Mouse (Mus musculus): ENCODE measurements around the gene Kcnma1. TPM values are rescaled to one million over a fixed set of nuclear protein-coding genes. Genes with fewer than 3 reads are reported as not detected.

The Kcnma1 gene
- total RNA-seq (2017), result not detected in 2 replicates

DNA sequence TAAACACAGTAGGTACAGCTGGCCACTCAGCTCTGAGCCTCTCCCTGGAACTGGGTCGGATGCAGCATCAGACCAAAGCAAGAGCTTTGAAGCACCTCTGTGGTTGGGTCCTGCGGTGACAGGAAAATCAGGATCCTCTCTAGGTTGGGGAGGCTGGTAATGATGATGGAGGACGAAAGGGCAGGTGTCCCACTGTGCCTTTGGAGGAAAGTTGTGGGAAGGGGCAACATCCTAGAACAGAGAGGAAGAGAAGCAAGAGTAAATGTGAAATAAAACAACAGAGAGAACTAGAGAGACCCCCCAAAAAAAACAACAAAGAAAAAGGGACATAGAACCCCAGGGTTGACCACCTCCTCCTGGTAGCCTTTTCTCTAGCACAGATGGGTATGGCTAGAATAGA lies at the start of gene Kcnma1:
TSS of gene Kcnma1 (minus strand) at position 101 of the 400 bp plus-strand sequence.
- ATAC-seq (ENCODE audit: extremely low read depth, insufficient number of reproducible peaks, low FRiP score, poor library complexity, severe bottlenecking), result no peak

GRCm38 (mm10) chr14:24059747-24060146 lies 45.5 kb upstream of the Kcnma1 start:
- ATAC-seq (ENCODE audit: extremely low read depth, insufficient number of reproducible peaks, low FRiP score, poor library complexity, severe bottlenecking), result no peak

DNA sequence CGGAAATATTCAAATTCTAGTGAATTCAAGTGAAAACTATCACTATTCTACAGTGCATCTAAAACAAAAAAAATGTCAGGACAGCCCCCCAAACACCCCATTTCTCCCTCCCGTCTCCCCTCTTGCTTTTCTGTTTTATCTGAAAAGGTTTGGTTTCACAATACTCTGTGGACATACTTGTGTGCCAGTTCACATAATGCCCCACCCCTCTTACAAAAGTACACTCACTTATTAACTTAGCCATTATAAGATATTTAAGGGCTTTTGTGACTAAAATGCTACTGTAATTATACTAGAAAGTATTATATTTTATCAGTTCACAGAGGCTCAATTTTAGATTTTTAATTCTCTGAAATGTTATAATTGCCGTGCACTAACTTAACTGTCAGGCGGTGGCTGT lies 45.0 kb upstream of the Kcnma1 start:
- ATAC-seq (ENCODE audit: extremely low read depth, insufficient number of reproducible peaks, low FRiP score, poor library complexity, severe bottlenecking), result no peak

- no peak for ATAC-seq (ENCODE audit: extremely low read depth, insufficient number of reproducible peaks, low FRiP score, poor library complexity, severe bottlenecking)
Observed at GRCm38 (mm10) chr14:24051821-24052220, 37.5 kb upstream of the Kcnma1 start.

GRCm38 (mm10) chr14:24036609-24037008 lies 22.3 kb upstream of the Kcnma1 start:
- no peak for ATAC-seq (ENCODE audit: extremely low read depth, insufficient number of reproducible peaks, low FRiP score, poor library complexity, severe bottlenecking)

DNA sequence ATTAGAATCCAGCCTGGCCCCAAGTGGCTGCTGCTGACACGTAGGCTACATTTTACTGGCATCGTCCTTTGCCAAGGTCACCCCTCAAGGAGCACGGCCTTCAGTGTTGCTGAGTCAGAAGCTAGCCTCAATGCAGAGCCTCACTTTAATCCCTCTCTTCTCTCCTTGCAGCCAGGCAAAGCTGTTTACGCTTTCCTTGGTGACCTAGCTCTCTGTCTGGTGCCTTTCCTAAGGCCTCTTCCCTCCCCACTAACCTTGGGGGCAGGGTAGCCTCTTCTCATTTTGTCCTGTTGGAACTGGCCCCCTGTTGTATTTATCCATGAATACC lies 21.9 kb upstream of the Kcnma1 start:
- ATAC-seq (ENCODE audit: extremely low read depth, insufficient number of reproducible peaks, low FRiP score, poor library complexity, severe bottlenecking), result no peak

GRCm38 (mm10) chr14:24035486-24036207 lies 21.4 kb upstream of the Kcnma1 start:
- no peak for ATAC-seq (ENCODE audit: extremely low read depth, insufficient number of reproducible peaks, low FRiP score, poor library complexity, severe bottlenecking)

GRCm38 (mm10) chr14:24032876-24033389 lies 18.6 kb upstream of the Kcnma1 start:
- no peak for ATAC-seq (ENCODE audit: extremely low read depth, insufficient number of reproducible peaks, low FRiP score, poor library complexity, severe bottlenecking)

- no peak for ATAC-seq (ENCODE audit: extremely low read depth, insufficient number of reproducible peaks, low FRiP score, poor library complexity, severe bottlenecking)
Observed at GRCm38 (mm10) chr14:24032201-24032600, 17.9 kb upstream of the Kcnma1 start.

DNA sequence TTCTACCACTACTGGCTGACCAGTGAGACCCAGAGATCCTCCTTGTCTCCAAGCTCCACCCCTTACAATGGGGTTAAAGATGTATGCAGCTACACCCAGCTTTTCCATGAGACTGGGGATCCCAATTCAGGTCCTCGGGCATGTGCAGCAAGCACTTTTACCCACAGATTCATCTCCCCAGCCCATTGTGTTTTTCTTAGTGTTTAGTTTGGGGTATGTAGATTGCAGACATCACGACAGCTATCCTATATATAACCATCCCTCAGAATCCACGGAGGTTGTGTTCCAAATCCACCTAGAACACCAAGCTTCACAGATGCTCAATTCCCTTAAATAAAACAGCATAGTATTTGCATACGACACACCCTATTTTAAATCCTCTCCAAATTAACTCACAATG lies 6.4 kb upstream of the Kcnma1 start:
- ATAC-seq (ENCODE audit: extremely low read depth, insufficient number of reproducible peaks, low FRiP score, poor library complexity, severe bottlenecking), result no peak

- ATAC-seq (ENCODE audit: extremely low read depth, insufficient number of reproducible peaks, low FRiP score, poor library complexity, severe bottlenecking), result no peak
Observed at GRCm38 (mm10) chr14:24009978-24010377, 4.3 kb downstream of the Kcnma1 start.

GRCm38 (mm10) chr14:24008252-24008651 lies 6.0 kb downstream of the Kcnma1 start:
- ATAC-seq (ENCODE audit: extremely low read depth, insufficient number of reproducible peaks, low FRiP score, poor library complexity, severe bottlenecking), result no peak

DNA sequence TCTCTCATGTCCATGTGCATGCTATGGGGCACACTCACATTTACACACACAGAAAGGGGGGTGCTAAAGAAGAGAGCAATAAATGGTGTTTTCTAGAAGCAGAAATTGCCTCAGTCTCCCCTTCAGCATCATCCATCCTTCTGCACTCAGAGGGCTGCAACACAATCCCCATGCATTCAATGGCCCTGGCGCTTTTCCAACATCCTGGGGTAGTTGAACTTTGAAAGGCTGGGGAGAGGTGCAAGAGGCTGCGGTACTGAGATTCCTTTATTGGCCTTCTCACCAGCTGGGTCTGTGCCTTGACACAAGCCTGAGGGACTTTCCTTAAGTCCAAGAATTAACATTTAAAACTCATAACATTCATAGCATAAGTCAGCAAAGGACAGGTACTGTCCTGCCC lies 8.0 kb downstream of the Kcnma1 start:
- no peak for ATAC-seq (ENCODE audit: extremely low read depth, insufficient number of reproducible peaks, low FRiP score, poor library complexity, severe bottlenecking)

DNA sequence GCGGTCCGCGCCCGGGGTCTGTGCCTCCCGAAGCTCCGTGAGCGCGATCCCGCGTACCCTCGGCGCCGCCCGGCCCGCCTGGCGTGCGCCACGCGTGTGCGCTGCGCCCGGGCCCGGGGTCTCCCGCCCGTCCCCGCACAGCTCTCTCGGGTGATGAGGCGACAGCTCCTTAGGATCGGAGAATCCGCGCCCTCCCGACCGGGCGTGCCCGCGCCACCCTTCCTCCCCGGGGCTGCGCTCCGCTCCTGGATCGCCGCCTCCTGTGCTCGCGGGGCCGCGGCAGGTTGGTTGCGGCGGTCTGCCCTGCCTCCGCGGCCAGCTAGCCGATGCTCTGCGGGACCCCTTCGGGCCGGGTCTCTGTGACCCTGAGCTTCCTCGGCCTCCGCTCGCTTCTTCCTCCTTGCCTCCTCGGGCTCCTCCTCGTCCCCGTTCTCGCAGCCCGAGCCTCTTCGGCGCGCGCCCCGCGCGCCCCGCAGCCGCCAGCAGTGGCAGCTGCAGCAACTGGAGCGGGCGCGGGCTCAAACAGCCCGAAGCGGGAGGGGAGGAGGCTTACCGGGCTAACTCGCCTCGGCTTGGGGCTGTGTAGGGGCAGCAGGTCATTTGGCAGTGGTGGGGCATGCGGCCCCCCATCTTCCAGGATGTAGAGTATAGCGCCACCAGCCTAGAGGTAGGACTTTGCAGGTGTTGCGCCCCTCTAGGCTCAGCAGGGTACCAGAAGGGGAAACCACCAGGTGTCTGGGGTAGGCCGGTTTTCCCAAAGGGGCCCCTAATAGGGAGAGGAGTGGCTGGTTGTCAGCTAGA lies 9.6 kb downstream of the Kcnma1 start:
- ATAC-seq (ENCODE audit: extremely low read depth, insufficient number of reproducible peaks, low FRiP score, poor library complexity, severe bottlenecking), result no peak

GRCm38 (mm10) chr14:24003450-24004381 lies 10.6 kb downstream of the Kcnma1 start:
- ATAC-seq (ENCODE audit: extremely low read depth, insufficient number of reproducible peaks, low FRiP score, poor library complexity, severe bottlenecking), result no peak

DNA sequence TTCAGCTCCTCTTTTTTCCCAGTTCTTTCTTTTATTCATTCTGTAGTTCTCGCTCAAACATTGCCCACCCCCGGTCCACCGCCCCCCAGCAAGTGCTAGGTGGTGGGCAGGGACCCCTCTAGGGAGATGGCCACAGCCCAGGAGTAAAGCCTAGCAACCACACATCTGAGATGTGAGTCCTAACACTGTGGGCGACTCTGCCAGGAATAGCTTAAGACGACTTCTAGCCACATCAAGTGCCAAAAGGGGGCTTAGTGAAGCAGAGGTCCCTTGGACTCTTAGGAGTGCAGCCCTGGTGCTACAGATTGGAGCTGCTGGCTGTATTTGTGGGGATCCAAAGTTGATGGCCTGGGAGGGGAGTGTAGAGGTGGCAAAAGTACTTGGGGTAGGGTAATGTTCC lies 11.6 kb downstream of the Kcnma1 start:
- ATAC-seq (ENCODE audit: extremely low read depth, insufficient number of reproducible peaks, low FRiP score, poor library complexity, severe bottlenecking), result no peak

DNA sequence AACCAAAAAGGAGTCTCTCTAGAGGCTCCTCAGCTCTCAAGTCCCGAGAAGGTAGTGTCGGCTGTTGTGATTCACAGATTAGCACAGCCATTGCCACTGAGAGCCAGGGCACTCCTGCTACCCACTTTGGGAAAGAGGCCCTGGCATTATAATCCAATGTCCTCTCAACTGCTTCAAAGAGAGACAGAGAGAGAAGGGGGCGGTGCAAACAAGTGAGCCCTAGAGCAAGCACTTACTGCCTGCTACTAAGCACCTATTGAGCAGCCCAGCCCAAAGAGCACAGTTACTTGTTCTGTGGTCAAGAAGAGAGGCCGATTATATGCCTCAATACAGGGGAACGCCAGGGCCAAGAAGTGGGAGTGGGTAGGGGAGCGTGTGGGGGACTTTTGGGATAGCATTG lies 16.4 kb downstream of the Kcnma1 start:
- ATAC-seq (ENCODE audit: extremely low read depth, insufficient number of reproducible peaks, low FRiP score, poor library complexity, severe bottlenecking), result no peak

GRCm38 (mm10) chr14:23995831-23996230 lies 18.5 kb downstream of the Kcnma1 start:
- no peak for ATAC-seq (ENCODE audit: extremely low read depth, insufficient number of reproducible peaks, low FRiP score, poor library complexity, severe bottlenecking)

- ATAC-seq (ENCODE audit: extremely low read depth, insufficient number of reproducible peaks, low FRiP score, poor library complexity, severe bottlenecking), result no peak
Observed at GRCm38 (mm10) chr14:23990871-23991270, 23.4 kb downstream of the Kcnma1 start.

Data from neutrophil, adult 5-6 weeks (primary cell).